Mouse (Mus musculus) embryonic facial prominence, embryonic 14.5 days (tissue): ENCODE results near the gene Gm19426. TPM values are rescaled to one million over a fixed set of nuclear protein-coding genes. Genes with fewer than 3 reads are reported as not detected.

Experiments
- ATAC-seq: fragments of 200-750 bp; cut with Nextera tagmentation; 2 replicates; pipeline ENCODE4 v1.8.0; 2017; ENCODE audit warnings: low read depth, moderate number of reproducible peaks, moderate TSS enrichment
- DNase-seq: peaks from one replicate; pipeline ENCODE4 v3.0.0-alpha.2; 2015; ENCODE audit warnings: low spot score
- H3K27ac ChIP-seq: fragments of 300-500 bp; sonication (generic); replicated peaks from 2 replicates; pipeline ENCODE4 v1.5.1; 2014; ENCODE audit warnings: low read depth, mild to moderate bottlenecking, low read length, moderate library complexity
- H3K27me3 ChIP-seq: fragments of 300-500 bp; sonication (generic); replicated peaks from 2 replicates; pipeline ENCODE4 v1.6.1; 2014; ENCODE audit warnings: low read length; ENCODE audit not compliant: control insufficient read depth, insufficient read depth
- H3K36me3 ChIP-seq: fragments of 300-500 bp; sonication (generic); 2 replicates; pipeline ENCODE4 v1.6.1; 2014; ENCODE audit warnings: low read length, mixed read lengths; ENCODE audit not compliant: control insufficient read depth, insufficient read depth
- H3K4me1 ChIP-seq: fragments of 300-500 bp; sonication (generic); 2 replicates; pipeline ENCODE4 v1.6.1; 2014; ENCODE audit warnings: antibody characterized with exemption, low read length; ENCODE audit not compliant: control insufficient read depth, insufficient read depth
- H3K4me2 ChIP-seq: fragments of 300-500 bp; sonication (generic); 2 replicates; pipeline ENCODE4 v1.6.1; 2014; ENCODE audit warnings: low read depth, mild to moderate bottlenecking, low read length, moderate library complexity, mixed read lengths
- H3K4me3 ChIP-seq: fragments of 300-500 bp; sonication (generic); 2 replicates; pipeline ENCODE4 v1.5.1; 2014; ENCODE audit warnings: low read depth, mild to moderate bottlenecking, low read length
- H3K9ac ChIP-seq: fragments of 300-500 bp; sonication (generic); 2 replicates; pipeline ENCODE4 v1.6.1; 2014; ENCODE audit warnings: low read depth, mild to moderate bottlenecking, low read length, moderate library complexity, mixed read lengths
- H3K9me3 ChIP-seq: fragments of 300-500 bp; sonication (generic); 2 replicates; pipeline ENCODE4 v1.6.1; 2016; ENCODE audit warnings: low read length; ENCODE audit not compliant: control insufficient read depth
- WGBS: fragments of 180-500 bp; shearing (Covaris S2); extraction: QIAGEN DNeasy Blood & Tissue Kit; methylation state at CpG from one replicate; pipeline ENCODE4 v1.1.7; 2014; 5-methylcytosine and 5-hydroxymethylcytosine counted together
- polyA plus RNA-seq: library from polyadenylated mRNA; unstranded; fragments of >200 nt; fragmentation: Nextera tagmentation; extraction: Ambion mirVana; gene quantifications from 2 replicates; pipeline ENCODE4 v1.2.1, GENCODE M21; 2014

Gm19426 gene
- polyA plus RNA-seq, 1 experiment from 2014 or later: 4.0 TPM

DNA sequence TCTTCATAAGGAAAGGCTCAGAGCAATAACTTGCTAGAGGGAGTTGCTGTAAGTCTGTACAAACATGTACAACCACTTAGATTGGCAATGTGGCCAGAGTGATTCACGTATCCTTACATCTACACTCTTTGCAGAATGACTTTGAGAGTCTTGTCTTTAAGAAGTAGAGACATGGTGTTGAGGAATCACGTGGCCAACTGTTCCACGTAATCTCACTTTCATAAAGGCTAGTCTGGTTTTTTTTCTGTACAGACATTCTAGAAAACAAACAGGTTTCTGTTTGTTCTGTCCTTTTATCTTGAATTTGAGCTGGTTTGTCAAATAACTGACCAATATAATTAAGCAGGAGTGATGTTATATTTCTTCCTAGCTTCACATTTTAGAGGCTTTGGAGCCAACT lies 17.9 kb upstream of the Gm19426 start:
- WGBS: 89% methylated on average over 3 of the region's 3 CpGs
- H3K9me3 ChIP-seq: no peaks in the 10 kb centered on the region
- ATAC-seq: no peak

DNA sequence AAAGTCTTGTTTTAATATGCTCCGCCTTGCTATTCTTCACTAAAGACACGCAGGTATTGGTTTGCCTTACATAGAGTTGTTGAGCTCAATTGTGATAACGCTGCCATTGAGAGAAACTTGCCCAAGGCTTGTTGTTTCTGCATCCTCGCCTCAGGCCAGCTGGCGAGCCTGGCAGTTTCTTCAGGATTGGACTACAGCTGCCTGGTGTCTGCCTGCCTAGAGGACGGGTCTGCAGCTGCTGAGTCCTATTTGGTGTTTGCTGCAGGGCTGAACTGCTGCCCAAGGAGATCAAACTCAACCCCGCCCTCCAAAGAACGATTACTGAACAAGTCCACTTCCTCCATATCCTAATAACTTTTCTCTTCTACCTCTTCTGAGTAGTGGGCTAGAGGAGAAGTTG lies 17.3 kb upstream of the Gm19426 start:
- no peak overlapping the region for H3K27ac ChIP-seq
- 66% methylated on average over 8 of the region's 8 CpGs for WGBS
- H3K9me3 ChIP-seq: no peaks in the 10 kb centered on the region
- no peak overlapping the region for H3K4me2 ChIP-seq
- no peaks in the 10 kb centered on the region for H3K4me1 ChIP-seq
- no peaks in the 10 kb centered on the region for H3K36me3 ChIP-seq
- no peak for DNase-seq
- no peak overlapping the region for H3K4me3 ChIP-seq
- H3K9ac ChIP-seq: no peak overlapping the region
- H3K27me3 ChIP-seq: no peaks in the 10 kb centered on the region
- no peak for ATAC-seq

More for the DNA sequence above, 17.9 kb upstream of the Gm19426 start:
- Histone ChIP-seq H3K27me3 (no peaks in the 10 kb centered on the region), H3K27ac (no peak overlapping the region), H3K4me2 (no peak overlapping the region), H3K36me3 (no peaks in the 10 kb centered on the region), H3K4me3 (no peak overlapping the region), H3K9ac (no peak overlapping the region), H3K4me1 (no peaks in the 10 kb centered on the region)
- no peak for DNase-seq

DNA sequence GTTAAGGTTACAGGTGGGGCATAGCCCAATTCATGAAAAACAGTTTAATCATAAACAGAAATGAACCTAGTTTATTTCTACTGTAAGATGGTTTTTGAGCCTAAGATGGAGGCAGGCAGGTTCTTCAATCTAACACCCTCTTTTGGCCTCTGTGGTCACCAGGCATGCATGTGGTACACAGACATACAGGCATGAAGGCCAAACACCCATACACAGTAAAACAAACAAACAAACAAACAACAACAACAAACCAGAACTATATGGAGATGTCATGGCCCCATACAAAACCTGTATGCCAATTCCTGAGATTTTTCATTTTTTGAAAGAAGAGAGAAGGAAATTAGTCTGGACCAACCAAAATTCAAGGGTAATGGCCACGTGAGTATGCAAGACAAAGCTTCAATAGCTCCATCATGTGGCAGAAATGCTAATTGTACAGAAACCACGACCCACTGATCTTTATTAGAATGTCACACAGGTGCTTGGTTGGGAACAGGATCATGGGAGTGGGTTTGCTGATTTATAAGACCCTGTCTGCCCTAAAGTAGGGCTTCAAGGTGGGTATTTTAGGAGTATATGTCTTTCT lies 15.2 kb upstream of the Gm19426 start:
- Histone ChIP-seq H3K27me3 (no peaks in the 10 kb centered on the region), H3K4me1 (no peaks in the 10 kb centered on the region), H3K4me2 (no peak overlapping the region), H3K4me3 (no peak overlapping the region), H3K27ac (no peak overlapping the region), H3K36me3 (no peaks in the 10 kb centered on the region), H3K9me3 (no peaks in the 10 kb centered on the region), H3K9ac (no peak overlapping the region)
- ATAC-seq (peak; percentile 50; the same call in 1 of the 2 replicates), DNase-seq (peak; percentile 74)
- 0% methylated on average over 2 of the region's 2 CpGs for WGBS

DNA sequence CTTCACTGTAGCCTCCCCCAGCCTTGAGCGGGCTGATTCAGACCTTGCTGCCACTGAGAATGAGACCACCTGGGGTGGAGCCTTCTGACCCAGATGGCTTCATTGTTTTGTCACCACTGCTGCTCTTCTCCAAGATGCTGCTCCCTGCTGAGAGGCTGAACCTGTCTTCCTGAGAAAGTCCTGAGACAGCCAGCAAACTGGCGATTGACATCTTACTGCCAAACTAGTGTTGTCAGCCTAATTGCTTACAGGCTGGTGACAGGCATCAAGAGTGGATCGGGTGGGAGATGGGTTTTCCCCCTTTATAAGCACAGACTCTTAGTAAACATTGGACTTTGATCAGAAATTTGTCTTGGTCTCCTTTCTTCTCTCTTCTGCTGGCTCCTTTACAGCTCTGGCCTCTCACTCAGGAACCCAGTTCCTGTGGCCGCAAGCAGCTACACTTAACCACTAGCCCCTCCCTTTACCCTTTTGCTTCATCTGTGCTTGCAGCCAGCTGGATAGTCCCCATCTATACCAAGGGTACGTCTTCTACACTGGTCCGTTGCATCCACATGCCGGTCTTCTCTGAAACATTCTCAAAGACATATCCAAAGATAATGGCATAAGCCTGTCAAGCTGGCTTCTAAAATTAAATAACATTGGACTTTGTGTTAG lies 13.7 kb upstream of the Gm19426 start:
- H3K9me3 ChIP-seq: no peaks in the 10 kb centered on the region
- H3K9ac ChIP-seq: no peak overlapping the region
- no peaks in the 10 kb centered on the region for H3K27me3 ChIP-seq
- no peaks in the 10 kb centered on the region for H3K36me3 ChIP-seq
- ATAC-seq (no peak), DNase-seq (no peak)
- no peak overlapping the region for H3K27ac ChIP-seq
- H3K4me3 ChIP-seq: no peak overlapping the region
- WGBS: 64% methylated on average over 7 of the region's 7 CpGs
- H3K4me1 ChIP-seq: no peaks in the 10 kb centered on the region
- no peak overlapping the region for H3K4me2 ChIP-seq

DNA sequence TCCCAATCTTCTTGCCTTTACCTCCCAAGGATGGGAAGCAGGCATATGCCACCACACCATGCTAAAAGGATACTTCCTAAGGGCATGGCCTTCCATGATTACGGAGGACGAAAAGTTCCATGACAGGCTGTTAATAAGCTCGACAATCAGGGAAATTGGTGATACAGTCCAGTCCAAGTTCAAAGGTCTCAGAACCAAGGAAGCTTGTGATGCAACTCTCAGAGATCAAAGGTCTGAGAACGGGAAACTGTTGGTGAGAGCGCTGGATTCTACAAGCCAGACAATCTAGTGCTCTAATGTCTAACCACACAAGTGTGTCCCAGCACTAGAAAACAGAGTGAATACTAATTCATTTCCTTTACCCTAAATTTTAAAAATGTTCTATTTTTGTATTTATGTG lies 12.8 kb upstream of the Gm19426 start:
- H3K27me3 ChIP-seq: no peaks in the 10 kb centered on the region
- H3K9ac ChIP-seq: no peak overlapping the region
- no peaks in the 10 kb centered on the region for H3K9me3 ChIP-seq
- H3K4me2 ChIP-seq: no peak overlapping the region
- H3K4me1 ChIP-seq: no peaks in the 10 kb centered on the region
- 62% methylated on average over 5 of the region's 5 CpGs for WGBS
- no peaks in the 10 kb centered on the region for H3K36me3 ChIP-seq
- no peak for DNase-seq
- no peak overlapping the region for H3K27ac ChIP-seq
- ATAC-seq: no peak
- H3K4me3 ChIP-seq: no peak overlapping the region

DNA sequence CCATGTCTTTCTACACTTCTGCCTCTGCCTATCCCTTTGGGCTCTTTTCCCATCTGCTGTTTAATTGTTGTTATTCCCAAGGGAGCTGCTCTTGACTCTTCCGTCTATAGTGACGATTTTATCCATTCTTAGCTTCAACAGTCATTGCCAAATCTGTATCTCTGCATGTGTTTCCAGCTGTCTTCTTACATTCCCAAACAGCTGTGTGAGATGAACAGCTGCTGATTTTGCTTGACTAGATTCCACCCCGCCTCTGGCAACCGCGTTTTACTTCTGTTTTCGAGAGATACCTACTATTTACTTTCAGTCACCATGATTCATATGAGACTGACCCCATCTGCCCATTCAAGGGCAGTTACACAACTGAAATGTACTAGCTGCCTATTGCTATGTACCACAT lies 6.7 kb upstream of the Gm19426 start:
- WGBS: 62% methylated on average over 6 of the region's 6 CpGs
- Histone ChIP-seq H3K9ac (no peak overlapping the region), H3K4me2 (no peak overlapping the region), H3K27ac (no peak overlapping the region), H3K9me3 (no peaks in the 10 kb centered on the region), H3K4me3 (no peak overlapping the region), H3K36me3 (no peaks in the 10 kb centered on the region), H3K27me3 (no peaks in the 10 kb centered on the region), H3K4me1 (no peaks in the 10 kb centered on the region)
- DNase-seq: peak; percentile 78
- peak; percentile 55; the same call in 1 of the 2 replicates for ATAC-seq

DNA sequence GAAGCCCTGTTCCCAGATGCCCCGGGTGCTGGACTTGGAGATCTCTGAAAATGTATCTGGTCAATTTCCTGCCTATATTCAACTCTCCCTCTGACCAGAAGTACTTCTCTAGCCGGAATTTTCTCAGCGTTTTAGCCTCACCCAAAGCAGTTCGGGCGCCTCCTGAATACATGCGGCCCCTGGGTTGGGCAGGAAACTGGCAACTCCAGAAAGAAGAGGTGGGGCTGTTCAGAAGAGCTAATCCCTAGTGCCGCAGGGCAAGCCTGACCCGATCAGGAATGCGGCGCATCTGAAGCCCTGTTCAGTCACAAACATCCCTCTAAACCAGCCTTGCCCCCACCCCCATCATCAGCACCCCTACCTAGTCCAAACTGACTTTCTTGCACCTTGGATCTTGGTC lies 671 bp upstream of the Gm19426 start:
- Histone ChIP-seq H3K4me2 (peak overlapping the region; percentile 70), H3K27me3 (no peaks in the 10 kb centered on the region), H3K9ac (peak overlapping the region; percentile 99), H3K36me3 (peaks cover 9% of the 10 kb centered on the region; the same call in 1 of the 2 replicates), H3K27ac (peak overlapping the region; percentile 99), H3K4me3 (peak overlapping the region; percentile 91), H3K9me3 (no peaks in the 10 kb centered on the region), H3K4me1 (peaks cover 28% of the 10 kb centered on the region)
- peak; percentile 32 for ATAC-seq
- peak; percentile 84 for DNase-seq
- WGBS: 0% methylated on average over 10 of the region's 10 CpGs

DNA sequence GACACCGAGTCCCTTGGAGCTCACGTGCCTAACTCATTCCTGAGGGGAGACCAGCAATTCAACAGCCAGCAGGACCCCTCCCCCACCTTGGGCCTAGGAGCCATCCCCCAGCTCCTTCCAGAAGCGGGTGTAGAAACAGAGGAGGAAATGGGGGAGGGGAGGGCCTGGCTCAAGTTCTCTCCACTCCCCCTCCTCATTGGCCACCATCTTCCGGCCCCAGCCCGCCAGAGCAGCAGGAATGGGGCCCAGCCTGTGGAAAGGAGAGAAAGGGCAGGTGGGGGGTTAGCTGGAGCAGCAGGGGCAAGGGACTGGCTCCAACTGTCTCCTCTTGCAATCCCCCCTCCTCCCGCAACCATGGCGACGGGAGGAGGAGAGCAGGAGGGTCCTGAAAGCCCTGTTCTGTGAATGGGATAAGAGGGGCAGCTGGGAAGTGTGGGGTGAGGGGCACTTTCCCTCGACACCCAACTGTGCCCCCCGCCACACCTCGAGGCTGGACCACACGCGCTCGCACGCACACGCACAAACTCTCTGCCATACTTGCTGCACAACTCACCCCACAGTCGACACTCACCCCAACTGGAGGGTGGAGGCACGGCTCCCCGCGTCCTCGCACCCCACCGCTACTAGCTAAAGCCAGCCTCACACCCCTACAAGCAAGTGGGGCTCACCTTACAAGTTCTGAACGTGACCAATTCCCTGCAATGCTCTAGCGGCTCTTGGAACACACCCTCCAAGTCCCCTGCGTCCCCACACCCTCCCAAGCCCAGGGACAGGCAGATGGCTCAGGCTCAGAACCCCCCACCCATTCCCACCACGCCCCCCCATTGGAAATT lies 788 bp downstream of the Gm19426 start:
- peak overlapping the region; percentile 70 for H3K4me2 ChIP-seq
- H3K4me1 ChIP-seq: peaks cover 38% of the 10 kb centered on the region
- 1% methylated on average over 23 of the region's 26 CpGs for WGBS
- peak overlapping the region; percentile 99 for H3K9ac ChIP-seq
- ATAC-seq: peak; percentile 72
- peaks cover 9% of the 10 kb centered on the region; the same call in 1 of the 2 replicates for H3K36me3 ChIP-seq
- H3K9me3 ChIP-seq: no peaks in the 10 kb centered on the region
- peak overlapping the region; percentile 99 for H3K27ac ChIP-seq
- peak; percentile 95 for DNase-seq
- no peaks in the 10 kb centered on the region for H3K27me3 ChIP-seq
- peak overlapping the region; percentile 91 for H3K4me3 ChIP-seq
